27 mouse cellular contexts compared by ENCODE assay signal in the genomic region with DNA sequence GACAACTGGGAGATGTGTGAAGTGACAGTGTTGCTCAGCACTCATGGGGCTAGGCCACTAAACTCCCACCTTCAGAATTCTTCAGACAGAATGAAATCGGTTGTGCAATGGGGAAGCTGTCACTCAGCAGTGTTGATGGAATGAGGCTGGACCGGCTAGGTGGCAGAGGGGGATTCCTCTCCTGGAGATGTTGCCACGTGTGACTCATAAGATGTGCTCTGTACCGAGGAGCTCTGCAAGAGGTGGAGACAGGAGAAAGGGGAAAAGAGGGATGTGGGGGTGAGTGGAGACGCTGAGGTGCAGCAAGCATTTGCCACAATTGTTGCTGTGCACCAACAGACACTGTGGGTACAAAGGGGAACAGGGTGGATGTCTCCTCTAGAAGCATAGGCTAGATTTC.
DNase-seq lines count a peak whose midpoint lies in the region; ATAC-seq and TF ChIP-seq lines count a peak whose summit lies in the region.
"Had no signal": no experiment of that assay in that cellular context is flagged by ENCODE, and none has a peak within 500 bp of the region (broad histone marks: within the 10 kb centered on the region; RNA-seq: fewer than 3 reads in every experiment).

No protein-coding gene starts in this region.

- H3K27ac ChIP-seq in lung, postnatal 0 days (ENCODE audit: low read length), result no peak overlapping the region
- no peak overlapping the region for H3K27ac ChIP-seq in embryonic facial prominence, embryonic 11.5 days (replicated peaks; ENCODE audit: low read depth, low read length)
- H3K27ac ChIP-seq: embryonic facial prominence, embryonic 15.5 days; forebrain, embryonic 12.5 days; hindbrain, embryonic 10.5 days; hindbrain, embryonic 15.5 days; liver, embryonic 13.5 days; macrophage; midbrain, embryonic 13.5 days; neural tube, embryonic 15.5 days had no signal

- H3K4me2 ChIP-seq in lung, postnatal 0 days (replicated peaks; ENCODE audit: low read depth, low read length), result no peak overlapping the region
- H3K4me2 ChIP-seq in embryonic facial prominence, embryonic 11.5 days (ENCODE audit: low read depth, low read length), result no peak overlapping the region
- H3K4me2 ChIP-seq: embryonic facial prominence, embryonic 15.5 days; forebrain, embryonic 12.5 days; heart, embryonic 12.5 days; hindbrain, embryonic 15.5 days; liver, embryonic 13.5 days; midbrain, embryonic 13.5 days; neural tube, embryonic 15.5 days had no signal

- no peaks in the 10 kb centered on the region for H3K36me3 ChIP-seq in lung, postnatal 0 days (ENCODE audit: insufficient read depth, low read length)
- no peaks in the 10 kb centered on the region for H3K36me3 ChIP-seq in C2C12 (ENCODE audit: control insufficient read depth, insufficient read depth)
- no peaks in the 10 kb centered on the region for H3K36me3 ChIP-seq in embryonic facial prominence, embryonic 11.5 days (replicated peaks; ENCODE audit: control insufficient read depth, insufficient read depth, low read depth, low read length)
- H3K36me3 ChIP-seq: embryonic facial prominence, embryonic 15.5 days; forebrain, embryonic 12.5 days; heart, embryonic 12.5 days; hindbrain, embryonic 10.5 days; hindbrain, embryonic 15.5 days; liver, embryonic 13.5 days; midbrain, embryonic 13.5 days; neural tube, embryonic 15.5 days had no signal

- WGBS in lung, postnatal 0 days, result 38% methylated on average over 5 of the region's 5 CpGs
- WGBS in embryonic facial prominence, embryonic 11.5 days, result 68% methylated on average over 5 of the region's 5 CpGs

- peak; percentile 77 for DNase-seq in heart, adult 11 months
- no peak for DNase-seq in heart, postnatal 4 days
- peak; percentile 28 for DNase-seq in lung, postnatal 0 days (ENCODE audit: low spot score)
- no peak for DNase-seq in lung, postnatal 4 days
- peak; percentile 38 for DNase-seq in embryonic facial prominence, embryonic 11.5 days (ENCODE audit: low spot score)
- DNase-seq in neural tube, embryonic 10.5 days (ENCODE audit: extremely low spot score, low spot score), result no peak
- DNase-seq: adrenal gland, adult 2 months; adrenal gland, postnatal 36 days; cerebellum, adult 2 months; cerebellum, postnatal 25 days; gastrocnemius, postnatal 25 days; kidney, adult 11 months; left cerebral cortex, postnatal 4 days; liver, embryonic 13.5 days; retina, postnatal 1 day; right cerebral cortex, postnatal 14 days had no signal

- H3K79me3 ChIP-seq in C2C12 (ENCODE audit: low read depth), result no peaks in the 10 kb centered on the region

- H3K79me2 ChIP-seq in C2C12 (ENCODE audit: control insufficient read depth, insufficient read depth), result no peaks in the 10 kb centered on the region

- H3K9ac ChIP-seq in lung, postnatal 0 days (replicated peaks; ENCODE audit: low read depth), result no peak overlapping the region
- no peak overlapping the region for H3K9ac ChIP-seq in embryonic facial prominence, embryonic 11.5 days (replicated peaks; ENCODE audit: low read length)
- H3K9ac ChIP-seq: embryonic facial prominence, embryonic 15.5 days; forebrain, embryonic 12.5 days; heart, embryonic 12.5 days; hindbrain, embryonic 15.5 days; liver, embryonic 13.5 days; midbrain, embryonic 13.5 days; neural tube, embryonic 15.5 days had no signal

- no peaks in the 10 kb centered on the region for H3K27me3 ChIP-seq in lung, postnatal 0 days (replicated peaks; ENCODE audit: insufficient read depth, low read length)
- H3K27me3 ChIP-seq in C2C12 (ENCODE audit: control insufficient read depth, insufficient read depth, insufficient read length), result no peaks in the 10 kb centered on the region
- H3K27me3 ChIP-seq in embryonic facial prominence, embryonic 11.5 days (ENCODE audit: control insufficient read depth, insufficient read depth, low read length), result no peaks in the 10 kb centered on the region
- H3K27me3 ChIP-seq: embryonic facial prominence, embryonic 15.5 days; forebrain, embryonic 12.5 days; heart, embryonic 12.5 days; hindbrain, embryonic 15.5 days; liver, embryonic 13.5 days; midbrain, embryonic 13.5 days; neural tube, embryonic 15.5 days had no signal

- H3K4me3 ChIP-seq in lung, postnatal 0 days (ENCODE audit: low read depth, low read length), result no peak overlapping the region
- H3K4me3 ChIP-seq in C2C12 (ENCODE audit: insufficient read depth, poor library complexity, severe bottlenecking), result no peak overlapping the region
- no peak overlapping the region for H3K4me3 ChIP-seq in embryonic facial prominence, embryonic 11.5 days (ENCODE audit: low read depth, low read length)
- H3K4me3 ChIP-seq: embryonic facial prominence, embryonic 15.5 days; forebrain, embryonic 12.5 days; heart, embryonic 12.5 days; hindbrain, embryonic 10.5 days; hindbrain, embryonic 15.5 days; liver, embryonic 13.5 days; midbrain, embryonic 13.5 days; neural tube, embryonic 15.5 days had no signal

- H3ac ChIP-seq in C2C12 (ENCODE audit: control insufficient read depth, insufficient read length, low read depth), result no peak overlapping the region

- H3K4me1 ChIP-seq in lung, postnatal 0 days (ENCODE audit: insufficient read depth, low read depth, low read length), result no peaks in the 10 kb centered on the region
- H3K4me1 ChIP-seq in embryonic facial prominence, embryonic 11.5 days (ENCODE audit: control insufficient read depth, insufficient read depth, low read length), result no peaks in the 10 kb centered on the region
- H3K4me1 ChIP-seq: forebrain, embryonic 12.5 days; hindbrain, embryonic 10.5 days; hindbrain, embryonic 15.5 days; liver, embryonic 13.5 days; midbrain, embryonic 13.5 days; neural tube, embryonic 15.5 days had no signal

- no peaks in the 10 kb centered on the region for H3K9me3 ChIP-seq in lung, postnatal 0 days (ENCODE audit: low read length)
- no peaks in the 10 kb centered on the region for H3K9me3 ChIP-seq in embryonic facial prominence, embryonic 11.5 days (replicated peaks; ENCODE audit: control insufficient read depth, low read length)
- H3K9me3 ChIP-seq: embryonic facial prominence, embryonic 15.5 days; forebrain, embryonic 12.5 days; heart, embryonic 12.5 days; hindbrain, embryonic 10.5 days; hindbrain, embryonic 15.5 days; liver, embryonic 13.5 days; midbrain, embryonic 13.5 days; neural tube, embryonic 15.5 days had no signal

- no peak for TF ChIP-seq CTCF in lung, postnatal 0 days (IDR thresholded peaks at IDR 0.05)
- TF ChIP-seq CTCF in C2C12 (IDR thresholded peaks at IDR 0.05; ENCODE audit: control insufficient read depth, insufficient read depth, insufficient read length), result no peak

- ATAC-seq in lung, postnatal 0 days, result peak; percentile 25; the same call in 1 of the 2 replicates
- ATAC-seq in embryonic facial prominence, embryonic 11.5 days (replicated peaks; ENCODE audit: insufficient number of reproducible peaks, low FRiP score, low TSS enrichment, low read depth), result no peak
- ATAC-seq: activated CD4-positive, CD25-positive, alpha-beta regulatory T cell, adult 4 months; inflammation-experienced regulatory T-cells, adult 6 months; midbrain, embryonic 13.5 days had no signal

- no peak for TF ChIP-seq EP300 in lung, postnatal 0 days (IDR thresholded peaks at IDR 0.05)

TF ChIP-seq in C2C12, 6 proteins besides CTCF, POLR2A, EP300 and RAD21:
- TF ChIP-seq USF1 (IDR thresholded peaks at IDR 0.05; ENCODE audit: low read depth) (no peak), CEBPB (IDR thresholded peaks at IDR 0.05; ENCODE audit: low read depth) (peak; percentile 28)

Comparison
In these comparisons a context has a peak if more than half of its experiments do, and no peak if none do; other contexts are left out.
1. DNase-seq: peak in heart, adult 11 months (single experiment), lung, postnatal 0 days (single experiment) and embryonic facial prominence, embryonic 11.5 days (single experiment); none in heart, postnatal 4 days (single experiment), lung, postnatal 4 days (0 of 2) and neural tube, embryonic 10.5 days (single experiment).